Mouse (Mus musculus) heart, embryonic 14.5 days (tissue): ENCODE data around the gene Prdx3. TPM values are rescaled to one million over a fixed set of nuclear protein-coding genes. Genes with fewer than 3 reads are reported as not detected.

Experiments
- polyA plus RNA-seq: library from polyadenylated mRNA; unstranded; fragments of >200 nt; fragmentation: Nextera tagmentation; extraction: Ambion mirVana; gene quantifications from 2 replicates; pipeline ENCODE4 v1.2.1, GENCODE M21; 2014

The Prdx3 gene
- polyA plus RNA-seq, 1 experiment from 2014 or later: 205 TPM

Other genes starting within 250 kb of the Prdx3 start
- gene Nanos1, start 118.6 kb downstream of the Prdx3 start, polyA plus RNA-seq: 0.86 and 1.1 TPM in 2 replicates
- gene Eif3a, start 83.9 kb downstream of the Prdx3 start, polyA plus RNA-seq: 114 and 128 TPM in 2 replicates
- 23.2 and 24.2 TPM in 2 replicates for gene Fam45a, start 63.0 kb downstream of the Prdx3 start, polyA plus RNA-seq
- gene Sfxn4, start 13.1 kb downstream of the Prdx3 start, polyA plus RNA-seq: 7.7 and 8.5 TPM in 2 replicates
- 4.5 TPM in 2 replicates for gene Grk5, start 15.2 kb upstream of the Prdx3 start, polyA plus RNA-seq